Mouse (Mus musculus) left cerebral cortex, adult 2 months (tissue): ENCODE results near the gene Nol4l. TPM values are rescaled to one million over a fixed set of nuclear protein-coding genes. Genes with fewer than 3 reads are reported as not detected.
"Not testable (repeated sequence)": the region's sequence is repeated elsewhere in the genome, so short reads cannot be mapped to it uniquely, and the experiment has no call there.

Source experiments
- DNase-seq, 2 experiments: peaks; one replicate each; pipeline ENCODE4 v3.0.0; 2021 to 2022; ENCODE audit warnings: low spot score in 2 of 2, mixed read lengths in 1 of 2; ENCODE audit errors: extremely low spot score in 1 of 2
- H3K27ac ChIP-seq: fragments of 200-600 bp; 2 replicates; pipeline ENCODE4 v1.8.1; 2022
- H3K4me3 ChIP-seq: fragments of 200-600 bp; 2 replicates; pipeline ENCODE4 v1.8.1; 2022
- CTCF ChIP-seq: fragments of 200-600 bp; IDR thresholded peaks from 2 replicates; pipeline ENCODE4 v1.8.1; 2022; ENCODE audit warnings: antibody characterized with exemption, mild to moderate bottlenecking, moderate library complexity
- intact Hi-C: fragments of 180-260 bp; cut with DNase I; formaldehyde crosslinking; loops from one replicate; pipeline ENCODE4 v1.15.1; 2025
- total RNA-seq, 2 experiments: library from RNA; stranded (reverse); gene quantifications; 2 replicates each; pipeline ENCODE4 v1.2.3; 2021

Nol4l gene
- total RNA-seq, 2 experiments from 2014 or later, result 45.0 to 51.3 TPM

DNA sequence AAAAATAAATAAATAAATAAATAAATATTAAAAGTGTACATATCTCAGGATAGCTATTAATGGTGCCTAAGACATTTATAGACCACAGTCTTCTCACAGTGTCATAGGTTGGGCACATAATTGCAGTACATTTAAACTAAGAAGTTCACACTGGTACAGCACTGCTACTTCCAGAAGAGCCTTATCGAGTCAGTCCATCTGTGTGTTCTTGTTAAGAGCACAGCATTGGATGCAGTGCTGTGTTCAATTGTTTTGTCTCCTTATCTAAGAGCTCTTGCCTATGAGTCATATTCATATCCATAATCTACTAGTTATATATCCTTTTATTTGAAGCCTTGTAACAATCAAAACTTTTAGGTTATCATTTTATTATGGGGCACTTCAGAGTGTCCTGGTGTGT, 149.3 kb downstream of the Nol4l start:
- intact Hi-C loops, result no loop called here
- TF ChIP-seq CTCF, result no peak
- Histone ChIP-seq H3K4me3 (no peak overlapping the region), H3K27ac (no peak overlapping the region)
- no peak for DNase-seq

DNA sequence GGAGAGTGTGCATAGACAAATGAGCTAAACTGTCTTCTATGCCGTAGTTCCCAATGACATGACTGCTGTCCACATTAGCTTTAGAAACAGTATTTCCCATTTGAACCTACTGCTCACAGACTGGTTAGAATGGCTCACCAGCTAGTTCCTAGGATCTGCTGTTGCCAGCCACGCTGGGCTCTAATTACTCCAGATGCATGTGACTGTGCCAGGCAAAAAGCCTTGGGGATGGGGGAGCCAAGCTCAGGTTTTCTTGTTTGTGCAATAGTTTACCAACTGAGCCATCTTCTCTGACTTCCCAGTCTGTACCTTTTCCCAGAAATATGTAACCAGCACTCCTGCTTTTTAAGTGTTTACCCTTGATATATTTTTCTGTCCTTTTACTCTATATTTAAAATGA, 154.4 kb downstream of the Nol4l start:
- Histone ChIP-seq H3K27ac (no peak overlapping the region), H3K4me3 (no peak overlapping the region)
- intact Hi-C loops, result no loop called here
- no peak for TF ChIP-seq CTCF
- no peak for DNase-seq

DNA sequence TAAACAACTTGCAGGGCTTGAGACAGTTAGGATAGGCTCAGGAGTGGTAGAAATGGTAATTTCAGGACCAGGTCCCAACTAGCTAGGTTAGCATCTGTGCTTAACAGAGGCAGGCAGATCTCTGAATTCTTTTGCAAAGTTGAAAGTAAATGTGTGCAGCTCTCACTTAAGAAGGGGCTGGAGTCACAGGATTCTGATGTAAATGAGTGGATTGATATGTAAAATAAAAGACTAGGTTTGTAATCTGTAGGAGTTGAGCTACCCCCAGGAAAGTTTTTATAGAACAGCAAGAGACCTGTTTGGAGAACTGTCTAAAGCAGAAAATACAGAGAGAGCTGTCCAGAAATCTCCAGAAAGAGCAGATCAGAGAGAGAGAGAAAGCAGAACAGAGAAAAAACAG, 158.9 kb downstream of the Nol4l start:
- no peak for TF ChIP-seq CTCF
- intact Hi-C loops, result no loop called here
- no peak overlapping the region for H3K4me3 ChIP-seq
- no peak overlapping the region for H3K27ac ChIP-seq
- DNase-seq, result no peak

DNA sequence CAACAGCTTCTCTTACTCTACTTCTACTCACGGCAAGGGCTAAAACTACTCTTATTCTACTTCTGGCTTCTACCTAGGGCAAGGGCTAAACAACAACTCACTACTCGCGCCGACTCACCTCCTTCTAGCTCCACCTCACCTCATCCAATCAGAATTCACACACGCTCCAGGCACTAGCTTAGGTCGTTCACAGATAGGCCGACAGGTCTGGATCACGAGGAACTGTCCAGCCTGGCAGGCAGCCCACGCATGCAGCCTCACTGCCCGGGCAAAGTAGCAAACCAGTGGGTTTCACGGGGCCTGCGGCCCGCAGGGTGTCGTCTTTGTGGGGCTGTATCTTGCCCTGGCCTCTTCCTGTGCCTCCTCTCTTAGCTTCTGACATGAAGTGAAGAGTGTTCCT, 165.2 kb downstream of the Nol4l start:
- DNase-seq, H3K27ac ChIP-seq, H3K4me3 ChIP-seq, intact Hi-C loops: not testable (repeated sequence)

DNA sequence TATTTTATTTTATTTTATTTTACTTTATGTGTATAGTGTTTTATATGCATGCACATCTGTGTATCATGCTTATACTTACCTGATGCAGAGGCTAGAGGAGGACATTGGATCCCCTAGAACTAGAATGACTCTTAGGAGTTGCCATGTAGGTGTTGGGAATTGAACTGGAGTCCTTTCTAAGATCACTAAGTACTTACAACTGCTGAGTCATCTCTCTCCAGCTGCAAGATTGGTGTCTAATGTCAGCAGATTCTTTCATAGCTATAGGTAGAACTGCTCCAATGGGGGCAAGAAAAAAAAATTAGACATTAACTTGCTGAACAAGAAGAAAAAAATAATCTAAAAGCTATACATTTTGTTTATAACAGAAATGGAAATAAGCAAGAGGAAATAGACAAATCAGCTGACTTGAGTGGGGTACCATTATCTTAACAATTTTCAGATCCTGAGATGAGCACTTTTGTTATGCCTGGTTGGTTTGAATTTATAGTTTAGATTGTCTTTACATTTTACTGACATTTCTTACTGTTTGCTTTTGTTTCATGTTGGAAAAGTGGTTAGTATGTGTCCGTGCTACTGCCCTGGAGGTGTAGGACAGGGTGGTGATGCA, 168.6 kb downstream of the Nol4l start:
- intact Hi-C loops, result no loop called here
- no peak overlapping the region for H3K4me3 ChIP-seq
- no peak for DNase-seq
- no peak overlapping the region for H3K27ac ChIP-seq
- TF ChIP-seq CTCF, result no peak

Other genes starting within 250 kb of the Nol4l start
- gene Kif3b, start 238.6 kb downstream of the Nol4l start, total RNA-seq, result 10 to 100 TPM; 55.7 to 57.3 TPM
- 10 to 100 TPM; 35.6 to 38.9 TPM for gene Asxl1, start 184.1 kb downstream of the Nol4l start, total RNA-seq
- gene 4930404H24Rik, start 37.2 kb downstream of the Nol4l start, total RNA-seq, result not detected
- 10 to 100 TPM; 26.2 to 27.1 TPM for gene Commd7, start 102.8 kb upstream of the Nol4l start, total RNA-seq
- 1 to 10 TPM; 1.1 to 1.6 TPM for gene Dnmt3b, start 119.5 kb upstream of the Nol4l start, total RNA-seq
- under 1 TPM in 1 of 2 experiments, not detected in 1; 0.16 TPM for gene Dnmt3c, start 166.7 kb upstream of the Nol4l start, total RNA-seq
- gene Mapre1, start 211.3 kb upstream of the Nol4l start, total RNA-seq, result 10 to 100 TPM; 76.5 to 83.6 TPM
- under 1 TPM; 0.16 to 0.38 TPM for gene Efcab8, start 250.0 kb upstream of the Nol4l start, total RNA-seq